Mouse (Mus musculus): ENCODE results near the gene Pcbd2. TPM values are rescaled to one million over a fixed set of nuclear protein-coding genes. Genes with fewer than 3 reads are reported as not detected.

Pcbd2 gene
- polyA plus RNA-seq, 1 experiment, result 57.4 TPM

- Histone ChIP-seq H3K36me3 (ENCODE audit: control insufficient read depth, insufficient read depth) (peaks cover 30% of the 10 kb centered on the region), H3ac (ENCODE audit: control insufficient read depth, insufficient read length) (no peak overlapping the region), H3K4me3 (no peak overlapping the region), H3K79me2 (ENCODE audit: control insufficient read depth, insufficient read depth) (peaks cover 39% of the 10 kb centered on the region), H3K4me2 (ENCODE audit: low read depth) (no peak overlapping the region), H3K27me3 (ENCODE audit: control insufficient read depth, insufficient read depth, insufficient read length) (no peaks in the 10 kb centered on the region)
- TF ChIP-seq MYOD1 (IDR thresholded peaks at IDR 0.05; ENCODE audit: control insufficient read depth in 1 of 3, insufficient read length in 2 of 3, low read depth in 2 of 3) (no peak), POLR2A (IDR thresholded peaks at IDR 0.05; ENCODE audit: insufficient read length, low read depth) (no peak), MAX (IDR thresholded peaks at IDR 0.05; ENCODE audit: low read depth) (no peak), TCF3 (IDR thresholded peaks at IDR 0.05; ENCODE audit: insufficient read length, low read depth) (no peak), REST (IDR thresholded peaks at IDR 0.05; ENCODE audit: insufficient read depth, insufficient read length) (no peak), TCF12 (IDR thresholded peaks at IDR 0.05; ENCODE audit: insufficient read depth, poor library complexity, severe bottlenecking) (no peak), USF1 (IDR thresholded peaks at IDR 0.05; ENCODE audit: low read depth) (no peak), MYOG (IDR thresholded peaks at IDR 0.05; ENCODE audit: control insufficient read depth in 1 of 3, insufficient read depth in 1 of 3, insufficient read length in 2 of 3, low read depth in 2 of 3) (no peak), CEBPB (IDR thresholded peaks at IDR 0.05; ENCODE audit: insufficient read depth, poor library complexity, severe bottlenecking) (no peak), E2F4 (IDR thresholded peaks at IDR 0.05; ENCODE audit: insufficient read depth) (no peak), POLR2AphosphoS2 (IDR thresholded peaks at IDR 0.05; ENCODE audit: insufficient read length, low read depth) (no peak), SRF (IDR thresholded peaks at IDR 0.05; ENCODE audit: control insufficient read depth, insufficient read length, low read depth) (no peak)
These were observed 22.9 kb upstream of the Pcbd2 start for GRCm38 (mm10) chr13:55704301-55704700.

- Histone ChIP-seq H3K4me2 (ENCODE audit: low read depth) (no peak overlapping the region), H3K4me3 (no peak overlapping the region), H3K36me3 (ENCODE audit: control insufficient read depth, insufficient read depth) (no peaks in the 10 kb centered on the region), H3K79me2 (ENCODE audit: control insufficient read depth, insufficient read depth) (peaks cover 12% of the 10 kb centered on the region), H3ac (ENCODE audit: control insufficient read depth, insufficient read length) (no peak overlapping the region), H3K27me3 (ENCODE audit: control insufficient read depth, insufficient read depth, insufficient read length) (no peaks in the 10 kb centered on the region)
- TF ChIP-seq SRF (IDR thresholded peaks at IDR 0.05; ENCODE audit: control insufficient read depth, insufficient read length, low read depth) (no peak), TCF12 (IDR thresholded peaks at IDR 0.05; ENCODE audit: insufficient read depth, poor library complexity, severe bottlenecking) (no peak), USF1 (IDR thresholded peaks at IDR 0.05; ENCODE audit: low read depth) (no peak), POLR2AphosphoS2 (IDR thresholded peaks at IDR 0.05; ENCODE audit: insufficient read length, low read depth) (no peak), TCF3 (IDR thresholded peaks at IDR 0.05; ENCODE audit: insufficient read length, low read depth) (no peak), POLR2A (IDR thresholded peaks at IDR 0.05; ENCODE audit: insufficient read length, low read depth) (no peak)
These were observed 14.3 kb upstream of the Pcbd2 start for GRCm38 (mm10) chr13:55712846-55713245.

DNA sequence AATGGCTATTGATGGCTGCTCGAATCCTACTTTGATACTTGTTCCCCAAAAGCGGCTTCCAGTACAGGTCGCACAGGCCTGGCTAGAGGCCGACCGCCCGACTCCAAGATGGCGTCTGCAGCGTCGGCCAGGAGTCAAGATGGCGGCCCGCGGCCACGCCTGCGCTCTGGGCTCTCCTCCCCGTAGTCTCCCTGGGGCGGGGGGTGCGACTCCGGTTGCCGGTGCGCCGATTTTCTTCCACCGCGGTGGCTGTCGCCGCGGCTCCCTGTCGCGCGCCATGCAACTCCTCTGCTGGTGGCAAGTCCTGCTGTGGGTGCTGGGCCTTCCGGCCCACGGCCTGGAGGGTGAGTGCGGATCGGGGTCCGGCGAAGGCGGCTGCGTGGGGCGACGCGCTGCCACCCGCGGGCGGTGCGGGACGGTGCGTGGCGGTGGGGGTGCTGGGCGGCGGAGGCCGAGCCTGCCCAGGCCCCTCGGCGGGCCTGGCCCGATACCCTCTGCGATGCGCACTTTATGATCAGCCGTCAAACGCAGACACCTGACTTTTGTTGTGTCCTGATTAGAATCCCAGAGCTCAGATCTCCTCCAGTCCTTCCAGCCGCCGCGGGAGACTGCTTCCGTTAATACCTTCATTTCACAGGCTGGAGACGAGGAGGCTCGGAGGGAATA lies 12.5 kb upstream of the Pcbd2 start, which contains the start of gene Txndc15:
Txndc15 (plus strand) TSS at position 150 of the 666 bp plus-strand sequence.
- Histone ChIP-seq H3K36me3 (ENCODE audit: control insufficient read depth, insufficient read depth) (no peaks in the 10 kb centered on the region), H3K79me2 (ENCODE audit: control insufficient read depth, insufficient read depth) (peaks cover 12% of the 10 kb centered on the region), H3K4me2 (ENCODE audit: low read depth) (peak within 1 kb of the TSS; percentile 77), H3K4me3 (peak within 1 kb of the TSS; percentile 57), H3ac (ENCODE audit: control insufficient read depth, insufficient read length) (peak within 1 kb of the TSS; percentile 83), H3K27me3 (ENCODE audit: control insufficient read depth, insufficient read depth, insufficient read length) (no peaks in the 10 kb centered on the region)
- no peak for TF ChIP-seq USF1 (IDR thresholded peaks at IDR 0.05; ENCODE audit: low read depth)
- no peak for TF ChIP-seq SRF (IDR thresholded peaks at IDR 0.05; ENCODE audit: control insufficient read depth, insufficient read length, low read depth)
- no peak for TF ChIP-seq REST (IDR thresholded peaks at IDR 0.05; ENCODE audit: insufficient read depth, insufficient read length)
- TF ChIP-seq MAX (IDR thresholded peaks at IDR 0.05; ENCODE audit: low read depth), result no peak
- peak; percentile 85 for TF ChIP-seq POLR2A (IDR thresholded peaks at IDR 0.05; ENCODE audit: insufficient read length, low read depth)
- TF ChIP-seq MYOG (IDR thresholded peaks at IDR 0.05; ENCODE audit: control insufficient read depth in 1 of 3, insufficient read depth in 1 of 3, insufficient read length in 2 of 3, low read depth in 2 of 3), result no peak
- TF ChIP-seq TCF12 (IDR thresholded peaks at IDR 0.05; ENCODE audit: insufficient read depth, poor library complexity, severe bottlenecking), result no peak
- TF ChIP-seq CEBPB (IDR thresholded peaks at IDR 0.05; ENCODE audit: insufficient read depth, poor library complexity, severe bottlenecking), result no peak
- TF ChIP-seq MYOD1 (IDR thresholded peaks at IDR 0.05; ENCODE audit: control insufficient read depth in 1 of 3, insufficient read length in 2 of 3, low read depth in 2 of 3), result no peak
- peak; percentile 20 for TF ChIP-seq POLR2AphosphoS2 (IDR thresholded peaks at IDR 0.05; ENCODE audit: insufficient read length, low read depth)

GRCm38 (mm10) chr13:55715167-55715512 lies 12.0 kb upstream of the Pcbd2 start:
- H3ac ChIP-seq (ENCODE audit: control insufficient read depth, insufficient read length), result peak overlapping the region; percentile 83
- H3K4me3 ChIP-seq, result peak overlapping the region; percentile 57
- peaks cover 12% of the 10 kb centered on the region for H3K79me2 ChIP-seq (ENCODE audit: control insufficient read depth, insufficient read depth)
- H3K36me3 ChIP-seq (ENCODE audit: control insufficient read depth, insufficient read depth), result no peaks in the 10 kb centered on the region
- TF ChIP-seq POLR2A (IDR thresholded peaks at IDR 0.05; ENCODE audit: insufficient read length, low read depth) (no peak), POLR2AphosphoS2 (IDR thresholded peaks at IDR 0.05; ENCODE audit: insufficient read length, low read depth) (no peak), CEBPB (IDR thresholded peaks at IDR 0.05; ENCODE audit: insufficient read depth, poor library complexity, severe bottlenecking) (no peak), REST (IDR thresholded peaks at IDR 0.05; ENCODE audit: insufficient read depth, insufficient read length) (no peak), MYOG (IDR thresholded peaks at IDR 0.05; ENCODE audit: control insufficient read depth in 1 of 3, insufficient read depth in 1 of 3, insufficient read length in 2 of 3, low read depth in 2 of 3) (no peak), USF1 (IDR thresholded peaks at IDR 0.05; ENCODE audit: low read depth) (no peak), MAX (IDR thresholded peaks at IDR 0.05; ENCODE audit: low read depth) (no peak), TCF12 (IDR thresholded peaks at IDR 0.05; ENCODE audit: insufficient read depth, poor library complexity, severe bottlenecking) (no peak)
- H3K27me3 ChIP-seq (ENCODE audit: control insufficient read depth, insufficient read depth, insufficient read length), result no peaks in the 10 kb centered on the region
- H3K4me2 ChIP-seq (ENCODE audit: low read depth), result peak overlapping the region; percentile 77
